Mouse (Mus musculus) olfactory bulb, adult 2 months (tissue): ENCODE measurements around the gene Fkbp8.

Source experiments
- CTCF ChIP-seq: fragments of 200-500 bp; IDR thresholded peaks from 2 replicates; pipeline ENCODE4 v1.5.1; 2012; ENCODE audit warnings: low read depth, mild to moderate bottlenecking, low read length, moderate library complexity; ENCODE audit not compliant: insufficient read depth
- POLR2A ChIP-seq: fragments of 200-500 bp; IDR thresholded peaks from 2 replicates; pipeline ENCODE4 v1.6.1; 2012; ENCODE audit warnings: mild to moderate bottlenecking, low read depth, low read length, moderate library complexity; ENCODE audit not compliant: insufficient read depth

DNA sequence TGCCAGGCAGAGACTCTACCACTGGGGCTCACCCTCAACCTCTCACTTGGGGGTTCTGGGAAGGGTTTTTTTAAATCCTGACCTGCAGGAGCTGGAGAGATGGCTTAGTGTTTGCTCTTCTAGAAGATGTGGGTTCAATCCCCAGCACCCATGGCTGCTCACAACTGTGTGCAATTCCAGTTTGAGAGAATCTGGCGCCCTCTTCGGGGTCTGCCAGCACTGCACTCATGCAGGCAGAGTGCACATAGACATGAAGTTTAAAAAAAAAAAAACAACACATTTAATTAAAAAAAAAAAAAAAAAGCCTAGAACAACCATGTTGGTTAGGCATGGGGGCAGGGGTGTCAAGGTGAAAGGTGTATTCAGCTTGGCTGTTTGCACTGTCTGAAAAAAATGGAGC is 2.8 kb downstream of the Fkbp8 start:
- TF ChIP-seq CTCF (no peak), POLR2A (no peak)
